Mouse (Mus musculus) ES-E14 (cell line): ENCODE measurements around the gene Rnf187.

Experiments
- CHD2 ChIP-seq: IDR thresholded peaks from 2 replicates; pipeline ENCODE4 v1.6.1; 2014; ENCODE audit warnings: mild to moderate bottlenecking, low read depth, low read length, inconsistent platforms
- HCFC1 ChIP-seq: IDR thresholded peaks from 2 replicates; pipeline ENCODE4 v1.6.1; 2012; ENCODE audit warnings: low read length, inconsistent platforms, borderline replicate concordance; ENCODE audit not compliant: insufficient read depth
- MAFK ChIP-seq: IDR thresholded peaks from 2 replicates; pipeline ENCODE4 v1.6.1; 2014; ENCODE audit warnings: mild to moderate bottlenecking, low read depth, low read length, inconsistent platforms; ENCODE audit not compliant: insufficient read depth
- ZC3H11A ChIP-seq: IDR thresholded peaks from 2 replicates; pipeline ENCODE4 v1.6.1; 2012; ENCODE audit warnings: low read depth, mild to moderate bottlenecking, inconsistent platforms, low read length, borderline replicate concordance
- ZNF384 ChIP-seq: IDR thresholded peaks from 2 replicates; pipeline ENCODE4 v1.6.1; 2012; ENCODE audit warnings: low read depth, low read length, inconsistent platforms

- TF ChIP-seq MAFK, result no peak
- no peak for TF ChIP-seq CHD2
- TF ChIP-seq ZNF384, result no peak
- TF ChIP-seq ZC3H11A, result no peak
- TF ChIP-seq HCFC1, result no peak
These were observed 24.2 kb downstream of the Rnf187 start for GRCm38 (mm10) chr11:58914461-58915028.
